Mouse (Mus musculus): ENCODE results near the gene Gpi1. TPM values are rescaled to one million over a fixed set of nuclear protein-coding genes. Genes with fewer than 3 reads are reported as not detected.

Gpi1 gene
- polyA plus RNA-seq, 1 experiment from 2014 or later: 377 TPM

DNA sequence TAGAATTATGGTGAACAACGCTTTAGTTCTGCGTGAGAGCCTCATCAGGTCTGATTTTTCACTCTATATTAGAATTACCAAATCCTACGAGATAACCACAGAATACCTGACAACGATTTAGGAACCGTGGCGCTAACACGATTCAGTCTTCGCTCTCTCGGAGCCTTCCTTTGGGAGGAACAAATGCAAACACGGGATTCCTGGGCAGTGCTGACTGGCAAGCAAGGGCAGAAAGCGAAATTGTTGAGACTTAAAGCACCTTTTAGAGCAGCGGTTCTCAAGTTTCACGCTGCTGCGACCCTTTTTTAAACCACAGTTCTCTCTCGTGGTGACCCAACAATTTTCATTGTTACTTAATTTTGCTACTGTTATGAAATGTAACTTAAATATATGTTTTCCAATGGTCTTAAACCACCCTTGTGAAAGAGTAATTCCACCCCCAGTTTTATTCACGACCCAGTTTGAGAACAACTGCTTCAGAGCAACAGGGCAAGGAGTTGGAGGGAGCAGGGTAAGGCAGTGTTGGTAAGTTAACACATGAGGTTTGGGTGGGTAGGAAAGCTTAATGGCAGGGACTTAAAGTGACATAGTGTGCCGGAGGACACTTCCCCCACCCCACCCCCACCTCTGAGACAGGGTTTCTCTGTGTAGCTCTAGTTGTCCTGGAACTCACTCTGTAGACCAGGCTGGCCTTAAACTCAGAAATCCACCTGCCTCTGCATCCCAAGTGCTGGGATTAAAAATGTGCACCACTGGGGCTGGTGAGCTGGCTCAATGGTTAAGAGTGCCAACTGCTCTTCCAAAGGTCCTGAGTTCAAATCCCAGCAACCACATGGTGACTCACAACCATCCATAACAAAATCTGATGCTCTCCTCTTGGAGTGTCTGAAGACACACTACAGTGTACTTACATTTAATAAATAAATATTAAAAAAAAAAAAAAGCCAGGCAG is 4.8 kb upstream of the Gpi1 start:
- Histone ChIP-seq H3K4me3 (ENCODE audit: low read depth, low read length) (peak overlapping the region; percentile 43), H3K4me2 (ENCODE audit: low read depth, low read length, severe bottlenecking) (peak overlapping the region; percentile 70), H3K9ac (ENCODE audit: low read length) (peak overlapping the region; percentile 48), H3K27me3 (ENCODE audit: control insufficient read depth, insufficient read depth, low read length) (no peaks in the 10 kb centered on the region), H3K4me1 (replicated peaks; ENCODE audit: control insufficient read depth, insufficient read depth, low read length) (peaks cover 5% of the 10 kb centered on the region), H3K27ac (ENCODE audit: low read depth, low read length) (peak overlapping the region; percentile 77), H3K36me3 (ENCODE audit: control insufficient read depth, insufficient read depth, low read length) (no peaks in the 10 kb centered on the region; the same call in 1 of the 2 replicates), H3K9me3 (ENCODE audit: control insufficient read depth, low read length) (no peaks in the 10 kb centered on the region)
- peak; percentile 58 for DNase-seq (ENCODE audit: low spot score)
- ATAC-seq (replicated peaks; ENCODE audit: low FRiP score): no peak
- WGBS: 5% methylated on average over 17 of the region's 17 CpGs

DNA sequence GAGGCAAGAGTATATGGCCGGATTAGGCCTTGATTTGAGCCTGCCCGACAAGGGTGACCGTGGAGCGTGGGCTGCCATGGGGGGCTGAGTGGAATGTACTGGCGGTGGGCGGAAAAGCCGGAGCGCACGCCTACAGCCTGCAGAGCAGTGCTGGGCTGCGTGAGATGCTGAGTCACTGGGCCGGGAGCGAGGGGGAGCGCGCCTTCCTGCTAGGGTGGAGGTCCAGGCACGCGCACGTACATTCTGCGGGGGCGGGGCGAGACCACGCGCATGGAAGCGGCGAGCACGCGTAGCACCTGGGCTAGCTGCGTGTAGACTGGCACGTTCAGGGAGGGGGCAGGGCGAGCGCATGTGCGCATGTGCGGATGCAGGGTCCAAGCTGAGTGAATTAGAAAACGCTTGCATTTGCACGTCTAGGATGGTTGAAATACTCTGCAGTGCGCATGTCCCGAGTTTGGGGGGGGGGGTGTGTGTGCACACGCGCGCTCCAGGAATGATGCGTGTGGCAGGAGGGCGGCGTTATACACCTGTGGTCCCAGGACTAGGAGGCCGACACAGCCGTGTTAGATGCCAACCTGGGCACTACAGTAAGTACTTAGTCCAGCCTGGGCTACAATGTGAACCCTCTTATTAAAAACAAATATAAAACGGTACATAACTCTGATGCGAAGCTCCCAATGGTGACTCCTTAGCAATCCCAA is 3.9 kb upstream of the Gpi1 start:
- peaks cover 8% of the 10 kb centered on the region for H3K4me1 ChIP-seq (replicated peaks; ENCODE audit: control insufficient read depth, insufficient read depth, low read length)
- no peaks in the 10 kb centered on the region; the same call in 1 of the 2 replicates for H3K36me3 ChIP-seq (ENCODE audit: control insufficient read depth, insufficient read depth, low read length)
- H3K4me3 ChIP-seq (ENCODE audit: low read depth, low read length): peak overlapping the region; percentile 43
- peak; percentile 100 for DNase-seq (ENCODE audit: low spot score)
- H3K9ac ChIP-seq (ENCODE audit: low read length): peak overlapping the region; percentile 48
- under 1% methylated on average over 46 of the region's 46 CpGs for WGBS
- peak overlapping the region; percentile 77 for H3K27ac ChIP-seq (ENCODE audit: low read depth, low read length)
- peak; percentile 95 for ATAC-seq (replicated peaks; ENCODE audit: low FRiP score)
- H3K9me3 ChIP-seq (ENCODE audit: control insufficient read depth, low read length): no peaks in the 10 kb centered on the region
- no peaks in the 10 kb centered on the region for H3K27me3 ChIP-seq (ENCODE audit: control insufficient read depth, insufficient read depth, low read length)
- H3K4me2 ChIP-seq (ENCODE audit: low read depth, low read length, severe bottlenecking): peak overlapping the region; percentile 70

DNA sequence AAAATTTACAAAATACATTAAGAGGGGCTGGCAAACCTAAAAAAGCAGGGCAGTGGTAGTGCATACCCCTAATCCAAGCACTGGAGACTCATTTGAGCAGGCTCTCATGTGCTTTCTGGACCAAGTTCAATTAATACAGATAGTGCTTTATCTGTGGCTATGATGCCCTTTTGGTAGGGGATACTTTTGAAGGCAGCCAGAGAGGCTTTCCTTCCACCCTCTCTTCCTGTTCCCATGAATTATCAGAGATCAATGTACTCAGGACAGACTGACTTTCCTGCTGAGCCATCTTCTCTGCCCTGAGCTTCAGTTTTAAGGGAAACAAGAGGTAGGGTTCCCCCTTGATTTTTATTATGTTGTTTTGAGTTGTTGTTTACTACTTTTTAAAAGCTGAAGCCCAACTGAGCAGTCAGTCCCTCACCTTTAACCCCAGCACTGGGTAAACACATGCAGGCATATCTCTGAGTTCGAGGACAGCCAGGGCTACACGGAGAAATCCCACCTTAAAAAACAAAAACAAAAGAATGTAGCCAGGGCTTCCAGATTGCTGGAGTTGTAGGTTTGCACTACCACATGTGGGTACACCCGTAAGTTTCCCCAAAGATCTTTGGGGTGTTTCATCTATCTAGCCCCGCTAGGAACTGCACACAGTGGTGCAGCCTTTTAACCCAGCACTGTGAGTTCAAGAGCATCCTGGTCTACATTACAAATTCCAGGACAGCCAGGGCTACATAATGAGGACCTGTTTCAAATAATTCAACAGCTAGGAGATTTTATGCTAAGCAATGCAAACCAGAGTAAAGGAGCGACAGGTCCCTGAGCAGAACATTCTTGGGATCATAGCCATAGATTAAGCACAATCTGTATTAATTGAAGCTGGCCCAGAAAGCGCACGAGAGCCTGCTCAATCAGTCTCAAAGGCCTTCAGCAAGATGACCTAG is 2.9 kb upstream of the Gpi1 start:
- DNase-seq (ENCODE audit: low spot score) (peak; percentile 23), ATAC-seq (replicated peaks; ENCODE audit: low FRiP score) (no peak)
- Histone ChIP-seq H3K4me2 (ENCODE audit: low read depth, low read length, severe bottlenecking) (peak overlapping the region; percentile 70), H3K27ac (ENCODE audit: low read depth, low read length) (peak overlapping the region; percentile 77), H3K4me1 (replicated peaks; ENCODE audit: control insufficient read depth, insufficient read depth, low read length) (peaks cover 10% of the 10 kb centered on the region), H3K9me3 (ENCODE audit: control insufficient read depth, low read length) (no peaks in the 10 kb centered on the region), H3K9ac (ENCODE audit: low read length) (peak overlapping the region; percentile 48), H3K27me3 (ENCODE audit: control insufficient read depth, insufficient read depth, low read length) (no peaks in the 10 kb centered on the region), H3K36me3 (ENCODE audit: control insufficient read depth, insufficient read depth, low read length) (no peaks in the 10 kb centered on the region; the same call in 1 of the 2 replicates), H3K4me3 (ENCODE audit: low read depth, low read length) (peak overlapping the region; percentile 43)
- 46% methylated on average over 7 of the region's 7 CpGs for WGBS

DNA sequence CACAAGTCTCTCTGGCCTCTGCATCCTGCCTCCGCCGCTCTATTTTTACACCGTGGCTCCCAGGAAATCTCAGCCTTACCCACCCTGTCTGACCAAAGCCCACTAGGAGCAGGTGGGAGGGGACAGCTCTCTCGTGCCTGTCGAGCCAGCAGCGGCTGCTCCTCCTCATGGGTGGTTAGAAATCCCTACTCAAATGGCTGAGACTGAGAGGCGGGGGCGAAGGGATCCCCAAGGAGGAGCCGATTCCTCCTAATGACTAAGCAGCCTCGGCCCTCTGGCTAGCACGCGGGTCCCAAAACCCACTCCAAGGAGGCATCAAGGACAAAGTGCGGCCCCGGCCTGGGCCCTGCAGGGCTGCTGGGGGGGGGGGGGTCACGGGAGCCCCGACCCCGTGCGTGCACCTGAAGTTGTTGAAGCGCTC is 435 bp downstream of the Gpi1 start:
- DNase-seq (ENCODE audit: low spot score) (no peak), ATAC-seq (replicated peaks; ENCODE audit: low FRiP score) (peak; percentile 25)
- H3K9me3 ChIP-seq (ENCODE audit: control insufficient read depth, low read length): no peaks in the 10 kb centered on the region
- under 1% methylated on average over 17 of the region's 19 CpGs for WGBS
- H3K27ac ChIP-seq (ENCODE audit: low read depth, low read length): peak overlapping the region; percentile 53; the same call in 1 of the 2 replicates
- peak overlapping the region; percentile 86 for H3K9ac ChIP-seq (ENCODE audit: low read length)
- H3K36me3 ChIP-seq (ENCODE audit: control insufficient read depth, insufficient read depth, low read length): peaks cover 6% of the 10 kb centered on the region
- H3K4me1 ChIP-seq (replicated peaks; ENCODE audit: control insufficient read depth, insufficient read depth, low read length): peaks cover 15% of the 10 kb centered on the region
- no peaks in the 10 kb centered on the region for H3K27me3 ChIP-seq (ENCODE audit: control insufficient read depth, insufficient read depth, low read length)
- peak overlapping the region; percentile 77 for H3K4me2 ChIP-seq (ENCODE audit: low read depth, low read length, severe bottlenecking)
- H3K4me3 ChIP-seq (ENCODE audit: low read depth, low read length): peak overlapping the region; percentile 73

DNA sequence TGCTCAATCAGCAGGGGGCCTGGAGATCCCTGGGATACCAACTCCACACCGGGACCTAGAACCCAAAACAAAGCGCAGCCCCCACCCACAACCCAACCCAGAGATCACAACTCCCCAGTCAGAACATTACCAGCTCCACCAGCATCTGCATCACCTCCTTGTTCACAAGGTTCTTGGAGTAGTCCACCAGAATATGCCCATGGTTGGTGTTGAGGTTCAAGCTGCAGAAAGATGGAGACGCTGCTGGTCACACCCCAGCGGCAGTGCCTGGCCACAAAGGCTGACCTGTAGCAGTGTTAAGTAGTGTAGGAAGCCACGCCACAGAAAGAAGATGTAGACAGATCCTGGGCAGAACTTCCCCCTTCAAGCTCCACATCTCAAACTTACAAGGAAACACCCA is 983 bp downstream of the Gpi1 start:
- H3K4me3 ChIP-seq (ENCODE audit: low read depth, low read length): peak overlapping the region; percentile 73
- peaks cover 6% of the 10 kb centered on the region for H3K36me3 ChIP-seq (ENCODE audit: control insufficient read depth, insufficient read depth, low read length)
- no peaks in the 10 kb centered on the region for H3K27me3 ChIP-seq (ENCODE audit: control insufficient read depth, insufficient read depth, low read length)
- peaks cover 15% of the 10 kb centered on the region for H3K4me1 ChIP-seq (replicated peaks; ENCODE audit: control insufficient read depth, insufficient read depth, low read length)
- WGBS: 22% methylated on average over 5 of the region's 5 CpGs
- H3K4me2 ChIP-seq (ENCODE audit: low read depth, low read length, severe bottlenecking): peak overlapping the region; percentile 77
- peak overlapping the region; percentile 86 for H3K9ac ChIP-seq (ENCODE audit: low read length)
- no peak for ATAC-seq (replicated peaks; ENCODE audit: low FRiP score)
- H3K27ac ChIP-seq (ENCODE audit: low read depth, low read length): no peak overlapping the region
- DNase-seq (ENCODE audit: low spot score): peak; percentile 53
- H3K9me3 ChIP-seq (ENCODE audit: control insufficient read depth, low read length): no peaks in the 10 kb centered on the region

DNA sequence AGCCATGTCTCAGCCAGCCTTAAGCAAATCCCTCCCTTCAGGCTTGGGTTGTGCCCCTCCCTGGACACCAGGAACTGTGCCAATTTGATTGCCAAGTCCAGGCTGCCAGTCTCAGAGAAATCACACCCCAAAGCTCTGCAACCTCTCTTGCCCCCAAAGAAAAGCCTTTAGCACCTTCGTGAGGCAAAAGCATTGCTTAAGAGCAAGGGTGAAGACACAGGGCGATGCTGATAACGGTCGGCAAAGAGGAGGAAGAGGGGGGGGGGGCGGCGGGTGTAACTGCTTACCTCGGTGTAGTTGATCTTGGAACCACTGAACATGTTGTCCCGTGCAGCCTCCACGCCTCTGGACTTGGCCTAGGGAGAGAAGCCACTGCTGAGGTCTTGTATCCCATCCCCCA is 1.5 kb downstream of the Gpi1 start:
- DNase-seq (ENCODE audit: low spot score) (peak; percentile 60), ATAC-seq (replicated peaks; ENCODE audit: low FRiP score) (no peak)
- Histone ChIP-seq H3K36me3 (ENCODE audit: control insufficient read depth, insufficient read depth, low read length) (peaks cover 6% of the 10 kb centered on the region), H3K9ac (ENCODE audit: low read length) (no peak overlapping the region), H3K4me1 (replicated peaks; ENCODE audit: control insufficient read depth, insufficient read depth, low read length) (peaks cover 15% of the 10 kb centered on the region), H3K4me3 (ENCODE audit: low read depth, low read length) (peak overlapping the region; percentile 73), H3K9me3 (ENCODE audit: control insufficient read depth, low read length) (no peaks in the 10 kb centered on the region), H3K27me3 (ENCODE audit: control insufficient read depth, insufficient read depth, low read length) (no peaks in the 10 kb centered on the region), H3K4me2 (ENCODE audit: low read depth, low read length, severe bottlenecking) (peak overlapping the region; percentile 77), H3K27ac (ENCODE audit: low read depth, low read length) (no peak overlapping the region)
- 66% methylated on average over 9 of the region's 9 CpGs for WGBS

DNA sequence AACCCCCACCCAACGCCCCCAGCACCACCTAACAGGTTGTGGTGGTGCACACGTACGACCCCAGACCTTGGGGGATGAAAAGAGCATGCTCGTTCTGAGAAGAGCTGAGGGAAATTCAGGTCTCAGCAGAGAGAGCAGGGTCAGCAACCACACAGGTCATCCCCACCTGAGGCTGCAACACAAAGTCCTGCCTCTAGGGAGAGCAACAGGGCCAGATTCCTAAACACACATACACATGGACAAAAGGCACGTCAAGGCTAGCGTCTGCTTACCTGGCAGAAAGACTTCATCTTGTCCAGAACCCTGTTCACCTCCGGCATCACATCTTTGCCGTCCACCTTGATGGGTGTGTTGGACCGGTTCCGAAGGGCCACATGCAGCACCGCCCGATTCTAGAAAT is 3.3 kb downstream of the Gpi1 start:
- Histone ChIP-seq H3K4me3 (ENCODE audit: low read depth, low read length) (no peak overlapping the region), H3K36me3 (ENCODE audit: control insufficient read depth, insufficient read depth, low read length) (peaks cover 15% of the 10 kb centered on the region), H3K9ac (ENCODE audit: low read length) (no peak overlapping the region), H3K27me3 (ENCODE audit: control insufficient read depth, insufficient read depth, low read length) (no peaks in the 10 kb centered on the region), H3K4me2 (ENCODE audit: low read depth, low read length, severe bottlenecking) (no peak overlapping the region), H3K4me1 (replicated peaks; ENCODE audit: control insufficient read depth, insufficient read depth, low read length) (peaks cover 10% of the 10 kb centered on the region), H3K27ac (ENCODE audit: low read depth, low read length) (no peak overlapping the region), H3K9me3 (ENCODE audit: control insufficient read depth, low read length) (no peaks in the 10 kb centered on the region)
- ATAC-seq (replicated peaks; ENCODE audit: low FRiP score) (no peak), DNase-seq (ENCODE audit: low spot score) (no peak)
- WGBS: 95% methylated on average over 12 of the region's 12 CpGs

DNA sequence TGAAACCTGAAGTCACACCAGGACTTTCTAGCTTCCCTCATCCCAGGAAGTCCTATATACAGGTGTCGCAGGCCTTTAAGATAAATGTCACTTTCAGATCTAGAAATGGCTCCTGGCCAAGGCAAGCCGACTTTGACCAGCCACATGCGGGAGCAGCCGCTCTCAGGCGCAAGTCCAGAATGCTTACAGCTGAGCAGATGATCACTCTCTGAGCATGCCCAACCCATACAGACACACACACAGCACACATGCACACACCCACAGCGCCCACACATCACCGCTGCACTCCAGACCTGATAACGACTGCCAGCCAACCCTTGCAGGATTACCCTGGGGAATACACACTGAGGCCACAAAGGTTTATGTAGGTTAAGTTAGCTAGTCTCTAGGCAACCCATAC is 4.0 kb downstream of the Gpi1 start:
- Histone ChIP-seq H3K4me2 (ENCODE audit: low read depth, low read length, severe bottlenecking) (no peak overlapping the region), H3K4me1 (replicated peaks; ENCODE audit: control insufficient read depth, insufficient read depth, low read length) (peaks cover 10% of the 10 kb centered on the region), H3K27ac (ENCODE audit: low read depth, low read length) (no peak overlapping the region), H3K27me3 (ENCODE audit: control insufficient read depth, insufficient read depth, low read length) (no peaks in the 10 kb centered on the region), H3K9me3 (ENCODE audit: control insufficient read depth, low read length) (no peaks in the 10 kb centered on the region), H3K4me3 (ENCODE audit: low read depth, low read length) (no peak overlapping the region), H3K36me3 (ENCODE audit: control insufficient read depth, insufficient read depth, low read length) (peaks cover 15% of the 10 kb centered on the region), H3K9ac (ENCODE audit: low read length) (no peak overlapping the region)
- DNase-seq (ENCODE audit: low spot score): no peak
- 94% methylated on average over 8 of the region's 8 CpGs for WGBS
- no peak for ATAC-seq (replicated peaks; ENCODE audit: low FRiP score)

Measured in forebrain, embryonic 11.5 days (tissue).